Mouse (Mus musculus) ES-Bruce4 (cell line): ENCODE data around the gene Hpf1.

ENCODE experiments used
- CTCF ChIP-seq: IDR thresholded peaks from one replicate; pipeline ENCODE4 v1.8.1; 2011; ENCODE audit warnings: low read depth, low read length
- POLR2A ChIP-seq: IDR thresholded peaks from one replicate; pipeline ENCODE4 v1.8.1; 2011; ENCODE audit warnings: low read length; ENCODE audit not compliant: insufficient read depth

DNA sequence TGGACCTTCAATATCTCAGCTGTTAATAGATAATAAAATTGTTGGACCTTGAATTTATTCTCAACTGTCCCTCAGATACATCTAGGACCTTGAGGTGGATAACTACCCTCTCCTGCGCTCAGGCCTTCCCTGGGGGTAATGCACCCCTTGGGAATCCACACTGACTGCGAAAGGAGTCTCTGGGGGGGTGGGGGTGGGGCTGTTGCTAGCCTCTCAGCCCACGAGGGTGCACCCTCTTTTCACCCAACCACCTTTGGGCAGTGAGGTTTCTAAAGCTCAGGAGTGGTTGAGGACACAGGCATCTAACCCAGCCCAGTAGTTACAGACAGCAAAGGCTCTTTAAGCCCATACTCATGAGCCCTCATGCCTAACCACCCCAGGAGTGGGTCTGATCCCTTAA is 29.5 kb upstream of the Hpf1 start:
- TF ChIP-seq CTCF (no peak), POLR2A (no peak)
